Mouse (Mus musculus): ENCODE measurements around the gene Phlpp2.

- TF ChIP-seq GATA1 (IDR thresholded peaks at IDR 0.05; ENCODE audit: borderline replicate concordance, low read length) (no peak), FLI1 (IDR thresholded peaks at IDR 0.05; ENCODE audit: low read length) (no peak)
These were observed 77.4 kb downstream of the Phlpp2 start for GRCm38 (mm10) chr8:109945694-109946093.
